Mouse (Mus musculus) ZHBTc4 (cell line): ENCODE data around the gene Ugt1a5.

Source experiments
- DNase-seq: peaks from one replicate; pipeline ENCODE4 v3.0.0-alpha.2; 2011; ENCODE audit warnings: low read depth, low spot score

The Ugt1a5 gene

DNA sequence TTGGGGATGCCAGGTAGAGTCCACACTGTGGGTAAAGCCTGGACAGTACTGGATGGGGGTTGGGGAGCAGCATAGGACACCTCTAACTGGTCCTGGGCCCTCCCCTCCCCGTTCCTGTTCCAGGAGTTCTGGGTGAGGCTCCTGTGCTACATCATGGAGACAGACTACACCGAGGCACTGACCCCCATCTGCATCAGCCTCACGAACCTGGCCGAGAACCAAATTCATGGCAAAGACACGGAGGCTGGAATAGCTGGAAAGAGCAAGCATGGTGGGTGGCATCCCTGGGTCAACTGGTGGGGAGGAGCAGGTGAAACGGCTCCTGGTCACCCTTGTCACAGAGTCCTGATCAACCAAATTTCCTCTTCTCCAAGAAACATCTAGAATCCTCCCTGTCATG, 73.0 kb downstream of the Ugt1a5 start:
- no peak for DNase-seq

DNA sequence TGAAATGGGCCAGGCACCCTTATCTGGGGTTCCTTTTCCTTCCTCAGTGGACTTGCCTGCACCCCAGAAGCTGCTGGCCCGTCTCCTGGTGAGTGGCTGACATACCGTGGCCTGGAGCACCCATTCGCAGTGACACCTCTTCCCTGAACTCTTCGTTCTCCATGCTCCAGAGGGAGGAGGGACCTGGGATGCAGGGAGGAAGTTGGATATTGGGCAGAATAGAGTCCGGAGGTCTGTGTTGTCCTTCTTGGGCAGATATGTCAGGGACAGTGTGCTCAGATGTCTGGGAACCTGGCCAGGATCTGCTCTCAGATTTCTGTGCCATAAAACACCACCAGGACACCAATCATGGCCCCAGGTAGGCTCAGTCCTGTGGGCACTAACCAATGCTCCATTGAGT, 74.3 kb downstream of the Ugt1a5 start:
- DNase-seq: no peak

DNA sequence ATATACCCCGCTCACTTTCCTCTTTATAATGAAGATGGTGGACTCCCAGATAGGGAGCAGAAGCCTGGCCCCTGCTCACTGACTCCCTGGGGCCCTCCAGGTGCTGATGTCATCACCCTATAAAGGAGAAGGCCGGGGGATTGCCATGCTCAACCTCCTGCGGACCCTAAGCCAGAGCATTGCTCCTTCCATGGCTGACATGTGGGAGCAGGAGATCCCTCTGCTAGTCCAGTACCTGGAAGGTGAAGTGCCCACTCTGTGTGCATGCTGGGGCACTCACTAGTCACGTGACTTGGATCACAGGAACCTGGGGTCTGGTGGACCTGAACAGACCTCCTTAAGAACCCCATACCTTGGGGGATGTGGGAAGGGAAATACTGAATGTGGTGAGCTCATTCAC, 74.8 kb downstream of the Ugt1a5 start:
- no peak for DNase-seq

DNA sequence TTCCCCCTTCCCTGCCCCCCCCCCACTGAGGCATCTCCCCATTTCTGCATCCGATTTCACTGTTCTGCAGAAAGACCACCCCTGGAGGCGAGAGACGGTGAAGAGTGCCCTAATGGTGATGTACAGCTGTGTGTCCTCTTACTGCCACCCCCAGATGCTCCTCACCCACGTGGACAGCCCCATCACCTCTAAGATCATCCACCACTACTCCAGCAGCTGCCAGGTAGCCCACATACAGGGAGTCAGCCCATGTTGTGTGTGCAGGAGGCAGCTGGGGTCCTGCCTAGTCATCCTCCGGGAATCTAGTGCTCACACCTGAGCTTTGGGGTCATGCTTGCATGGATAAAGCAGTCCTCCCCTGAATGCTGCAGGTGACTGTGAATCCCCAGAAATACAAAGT, 78.0 kb downstream of the Ugt1a5 start:
- DNase-seq: no peak

DNA sequence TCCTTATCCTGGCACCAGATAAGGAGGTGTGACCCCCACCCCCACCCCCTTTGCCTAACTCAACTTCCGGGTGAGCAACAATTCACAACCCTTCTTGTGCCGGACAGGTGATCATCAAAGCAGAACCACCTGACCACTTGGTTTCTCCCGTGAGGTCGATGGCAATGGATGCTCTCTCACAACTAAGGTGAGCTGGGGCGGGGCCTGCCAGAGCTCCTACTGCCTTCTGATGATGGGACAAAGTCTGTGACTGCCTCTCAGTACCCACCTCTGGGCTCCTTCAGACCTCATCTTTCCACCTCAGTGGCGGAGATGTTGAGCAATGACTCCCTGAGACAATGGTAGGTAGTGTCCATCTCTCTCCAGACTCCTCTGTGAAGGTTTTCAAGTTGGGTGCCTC, 80.1 kb downstream of the Ugt1a5 start:
- no peak for DNase-seq

DNA sequence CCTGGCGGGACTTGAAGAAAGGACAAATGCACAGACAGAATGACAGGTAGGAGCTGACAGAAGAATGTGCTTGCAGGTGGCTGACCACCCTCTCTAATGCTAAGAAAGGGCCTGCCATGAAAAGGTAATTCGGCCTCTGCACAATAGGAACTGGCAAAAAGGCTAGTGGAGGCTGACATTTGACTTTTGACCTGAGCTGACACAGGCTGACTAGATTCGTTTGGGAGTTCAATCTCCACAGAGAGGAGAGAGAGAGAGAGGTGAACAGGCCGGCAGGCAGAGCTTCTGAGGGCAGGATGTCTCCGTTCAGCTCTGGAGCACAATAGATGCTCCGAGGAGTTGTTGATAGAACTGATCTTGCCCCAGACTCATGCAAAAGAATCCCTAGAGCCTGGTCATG, 80.6 kb downstream of the Ugt1a5 start:
- DNase-seq: no peak

DNA sequence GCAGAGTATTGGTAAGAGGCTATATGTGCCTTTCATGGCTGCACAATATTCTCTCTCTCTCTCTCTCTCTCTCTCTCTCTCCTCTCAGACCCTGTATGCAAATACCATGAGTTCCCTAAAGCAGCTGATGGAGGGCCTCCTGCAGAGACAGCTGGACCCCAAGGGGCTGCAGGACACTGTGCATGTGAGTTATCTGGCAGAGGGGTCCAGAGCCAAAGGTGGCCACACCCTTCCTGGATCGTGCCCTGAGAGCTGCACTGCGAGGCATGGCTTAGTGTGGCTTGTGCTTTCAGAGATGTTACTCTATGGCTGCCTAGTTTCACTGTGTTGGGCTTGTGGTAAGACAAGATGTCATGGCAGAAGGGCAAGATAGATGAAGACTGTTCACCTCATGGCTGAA, 81.8 kb downstream of the Ugt1a5 start:
- DNase-seq: no peak

DNA sequence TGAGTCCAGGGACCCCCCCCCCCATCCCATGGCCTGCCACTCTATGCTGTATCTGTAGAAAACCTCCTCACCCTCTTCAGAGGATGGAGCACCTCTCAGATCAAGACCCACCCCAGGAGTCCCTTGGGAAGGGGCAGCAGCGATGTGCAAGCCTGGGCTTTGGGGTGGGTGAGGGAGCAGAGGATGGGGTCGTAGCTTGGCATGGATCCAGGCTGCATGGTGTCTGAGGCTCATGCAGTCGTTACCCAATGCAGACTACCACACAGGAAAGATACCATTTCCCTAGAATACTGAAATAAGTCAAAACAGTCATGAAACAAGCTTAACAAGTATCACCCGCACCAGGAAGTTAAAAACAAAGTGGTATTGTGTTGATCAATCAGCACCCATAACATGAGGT, 82.8 kb downstream of the Ugt1a5 start:
- DNase-seq: no peak

DNA sequence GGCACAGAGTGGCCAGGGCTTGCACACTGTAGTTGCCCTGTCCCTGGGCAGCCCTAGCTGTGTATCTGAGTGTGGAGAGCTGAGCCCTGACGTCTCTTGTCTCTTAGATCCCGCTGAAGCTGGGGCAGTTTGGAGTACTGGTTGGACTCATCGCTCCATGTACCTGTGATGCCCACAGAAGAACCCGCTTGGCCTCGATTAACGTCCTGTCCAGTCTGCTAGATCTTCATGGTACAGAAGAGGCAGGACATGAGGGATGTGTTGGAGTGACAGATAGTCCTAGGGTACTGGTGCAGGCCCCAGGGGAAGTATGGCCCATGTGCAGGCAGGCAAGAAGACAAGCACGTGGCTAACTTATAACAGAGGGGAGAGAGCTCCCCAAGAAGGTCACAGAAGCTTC, 83.8 kb downstream of the Ugt1a5 start:
- no peak for DNase-seq

DNA sequence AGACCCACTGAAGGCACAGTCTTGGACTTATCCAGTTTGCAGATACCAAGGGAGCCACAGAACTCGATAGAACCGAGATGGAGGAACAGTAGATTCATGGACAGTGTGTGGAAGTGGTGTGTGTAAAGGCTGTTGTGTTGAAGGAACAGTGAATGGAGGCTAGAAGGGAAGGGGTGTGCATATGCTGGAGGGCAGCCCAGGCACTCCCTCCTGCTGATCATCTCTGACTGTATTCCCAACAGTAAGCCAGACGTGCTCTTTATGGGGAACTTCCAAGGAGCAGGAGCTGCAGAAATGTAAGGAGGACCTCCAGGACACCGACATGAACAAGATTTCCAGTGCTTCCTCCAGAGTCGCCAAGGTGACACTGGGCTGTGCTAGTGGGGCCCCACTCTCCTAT, 84.2 kb downstream of the Ugt1a5 start:
- no peak for DNase-seq

DNA sequence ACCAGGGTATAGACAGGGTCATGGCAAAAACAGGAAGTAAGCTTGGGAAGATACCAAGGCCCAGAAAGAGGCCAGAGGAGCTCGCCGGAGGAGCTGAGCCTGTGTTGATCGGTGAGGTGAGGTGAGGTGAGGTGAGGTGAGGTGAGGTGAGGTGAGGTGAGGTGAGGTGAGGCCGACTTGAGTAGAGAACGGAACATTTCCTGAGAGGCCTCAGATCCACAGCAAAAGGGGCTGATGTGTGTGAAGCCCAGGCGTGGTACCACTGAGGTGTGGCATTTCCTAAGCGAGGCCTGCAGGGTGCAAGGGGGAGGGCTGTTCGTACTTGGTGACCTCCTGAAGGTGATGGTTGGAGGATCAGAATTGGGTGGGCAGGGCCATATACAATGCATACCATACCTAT, 87.3 kb downstream of the Ugt1a5 start:
- DNase-seq: no peak

DNA sequence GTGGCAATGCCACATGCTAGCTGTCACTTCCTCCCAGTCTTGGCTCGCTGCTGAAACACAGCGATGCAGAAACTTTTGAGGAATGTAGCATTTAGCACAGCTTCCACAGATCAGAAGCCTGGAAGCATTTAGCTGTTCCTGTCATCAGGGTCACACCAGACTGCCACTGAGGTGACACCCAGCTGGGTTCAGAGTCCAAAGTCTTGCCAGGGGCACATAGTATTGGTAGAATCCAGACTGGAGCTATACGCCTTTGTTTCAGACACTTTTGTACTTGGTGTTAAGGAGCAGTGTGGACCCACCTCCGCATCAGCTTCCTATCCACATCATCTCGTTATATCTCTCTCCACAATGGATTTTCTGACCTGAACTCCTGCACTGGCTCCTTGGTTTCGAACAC, 87.7 kb downstream of the Ugt1a5 start:
- no peak for DNase-seq

DNA sequence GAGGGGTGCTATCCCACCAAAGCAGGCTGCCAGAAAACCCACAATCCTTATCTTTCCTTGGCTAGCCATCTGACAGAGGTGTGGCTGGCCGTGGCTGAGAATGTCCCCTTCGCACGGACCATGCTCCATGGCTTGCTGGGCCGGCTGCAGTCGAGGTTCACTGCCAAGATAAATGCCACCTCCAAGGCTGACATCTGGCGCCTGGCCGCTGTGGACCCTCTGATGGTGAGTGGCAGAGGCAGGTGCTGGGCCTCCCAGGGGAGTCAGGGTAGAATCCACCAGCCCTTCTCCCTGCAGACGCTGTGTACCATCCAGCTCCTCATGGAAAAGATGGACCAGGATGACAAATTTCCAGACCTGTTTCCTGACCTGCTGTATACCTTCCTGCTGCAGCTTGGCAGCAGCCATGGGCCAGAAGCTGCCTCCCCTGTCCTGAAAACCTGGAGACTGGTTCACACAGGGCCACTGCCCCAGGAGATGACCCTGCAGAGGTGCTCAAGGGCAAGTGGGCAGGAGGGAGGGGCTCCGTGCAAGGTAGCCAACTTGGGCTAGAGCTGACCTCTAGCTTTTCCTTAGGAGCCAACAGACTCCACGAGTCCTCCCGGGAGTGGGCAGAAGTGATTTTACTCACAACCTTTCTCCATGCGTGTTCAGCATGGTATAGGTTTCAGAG, 89.1 kb downstream of the Ugt1a5 start:
- no peak for DNase-seq

DNA sequence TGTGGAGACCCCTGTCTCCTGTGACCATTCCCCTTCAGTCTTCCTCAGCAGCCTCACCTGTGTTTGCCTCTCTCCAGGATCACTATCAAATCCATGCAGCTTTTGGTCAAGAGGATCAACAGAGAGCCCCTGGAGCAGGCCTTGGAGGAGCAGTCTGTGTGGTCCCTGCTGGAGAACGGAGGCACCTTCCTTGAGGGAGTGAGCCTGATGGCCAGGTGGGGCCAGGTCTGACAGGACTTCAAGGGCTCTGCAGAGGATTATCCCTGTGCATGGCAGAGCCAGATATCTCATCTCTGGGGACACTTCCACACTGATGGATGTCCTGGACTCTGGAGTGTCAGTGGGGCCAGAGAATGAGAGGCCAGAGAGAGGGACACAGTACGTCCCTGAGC, 89.7 kb downstream of the Ugt1a5 start:
- DNase-seq: no peak

DNA sequence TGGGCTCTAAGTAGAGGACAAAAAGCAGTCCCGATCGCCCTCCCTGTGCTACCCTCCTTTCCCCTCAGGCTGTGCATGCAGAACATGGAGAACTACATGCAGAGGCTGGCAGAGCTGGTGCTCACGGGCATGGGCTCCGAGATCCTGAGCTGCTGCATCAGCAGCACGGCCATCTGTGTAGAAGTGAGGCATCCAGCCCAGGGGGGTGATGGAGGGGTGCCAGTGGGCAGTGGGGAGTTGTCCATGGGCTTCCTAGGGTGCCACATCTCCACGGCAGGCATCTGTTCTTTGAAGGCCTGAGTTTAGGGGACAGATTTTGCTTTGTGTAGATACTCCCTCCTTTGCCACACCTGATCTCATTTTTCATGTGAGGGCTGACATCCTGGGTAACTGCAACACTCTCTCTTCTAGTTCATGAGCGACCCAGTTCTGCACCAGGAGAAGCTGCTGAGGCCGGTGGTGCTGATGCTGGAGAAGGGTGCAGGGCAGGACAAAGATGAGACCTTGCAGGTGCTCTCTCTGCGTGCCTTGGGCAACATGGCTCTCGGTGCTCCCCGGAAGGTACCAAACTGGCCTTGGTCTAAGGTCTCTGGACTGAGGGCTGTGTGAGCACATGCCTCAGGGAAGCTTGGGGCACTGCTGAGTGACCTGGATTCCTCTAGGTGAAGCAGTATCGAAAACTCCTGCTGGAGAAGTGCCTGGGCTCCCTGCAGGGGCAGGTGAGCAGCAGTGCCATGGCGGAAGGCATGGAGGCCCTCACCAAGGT, 90.4 kb downstream of the Ugt1a5 start:
- DNase-seq: no peak

DNA sequence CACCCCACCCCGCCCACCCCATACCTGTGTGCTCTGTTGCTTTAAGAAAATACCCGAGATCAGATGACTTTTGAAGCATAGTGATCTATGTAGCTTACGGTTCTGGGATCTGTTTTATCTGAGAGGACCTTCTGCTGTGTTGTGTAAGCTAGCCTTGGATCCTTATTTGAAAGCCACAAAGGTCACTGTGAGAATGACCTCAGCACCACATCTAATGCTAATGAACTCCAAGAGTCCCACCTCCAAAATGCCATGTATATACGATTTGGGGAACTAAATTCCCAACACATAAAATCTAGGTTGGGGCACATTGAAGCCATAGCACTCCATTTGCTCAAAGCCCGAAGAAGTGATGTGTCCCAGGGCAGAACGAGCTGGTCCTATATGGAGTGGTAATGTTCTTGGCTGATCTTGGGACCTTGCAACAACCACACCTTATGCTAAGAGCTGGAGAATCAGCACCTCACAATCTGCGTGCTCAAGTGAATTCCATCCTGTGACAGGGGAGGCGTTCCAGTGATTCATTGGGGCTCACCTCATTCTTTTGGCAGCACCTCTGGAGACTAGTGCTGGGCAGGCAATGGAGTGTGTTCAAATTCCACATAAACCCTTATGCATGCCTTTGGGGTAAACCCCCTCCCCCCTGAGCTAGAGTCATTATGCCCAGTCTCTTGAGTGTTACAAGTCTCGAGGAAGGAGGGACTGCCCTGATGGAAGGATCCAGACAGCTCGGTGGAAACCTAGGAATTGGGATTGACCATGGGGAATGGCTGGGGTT, 91.3 kb downstream of the Ugt1a5 start:
- DNase-seq: peak; percentile 42

DNA sequence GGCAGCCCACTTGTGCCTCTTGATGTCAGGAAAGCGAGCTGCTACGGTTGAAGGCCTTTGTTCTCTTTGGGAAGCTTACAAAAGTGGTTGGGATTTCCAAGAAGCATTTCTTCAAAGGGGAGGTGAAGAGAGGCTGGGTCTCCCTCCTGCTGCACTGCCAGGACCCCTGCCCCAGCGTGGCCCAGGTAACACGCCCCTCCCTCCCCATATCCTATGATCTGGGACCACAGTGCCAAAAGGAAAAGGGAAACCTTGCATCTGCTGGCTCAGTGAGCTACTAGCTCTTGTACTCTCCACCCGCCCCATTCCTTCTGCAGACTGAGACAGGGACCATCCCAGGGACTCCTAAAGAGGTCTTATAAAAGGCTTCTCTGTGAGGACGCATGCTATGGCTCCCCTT, 91.9 kb downstream of the Ugt1a5 start:
- no peak for DNase-seq

DNA sequence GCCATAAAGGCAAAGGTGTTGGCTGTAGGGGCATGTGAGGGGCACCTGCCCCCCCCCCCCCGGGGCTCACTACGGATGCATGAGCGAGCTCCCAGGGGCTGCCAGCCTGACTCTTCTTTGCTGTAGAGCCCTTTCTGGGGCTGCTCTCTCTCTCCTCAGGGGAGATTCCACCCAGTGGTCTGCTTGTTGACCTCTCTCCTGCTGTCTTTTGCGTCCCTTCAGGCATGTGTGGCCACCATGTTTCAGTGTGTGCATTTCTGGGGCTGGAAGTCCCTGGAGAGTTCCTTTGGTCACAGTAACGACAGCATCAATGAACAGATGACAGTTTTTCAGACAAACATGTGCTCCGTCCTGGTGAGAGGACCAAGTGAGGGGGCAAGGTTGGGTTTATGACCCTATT, 92.5 kb downstream of the Ugt1a5 start:
- DNase-seq: no peak

DNA sequence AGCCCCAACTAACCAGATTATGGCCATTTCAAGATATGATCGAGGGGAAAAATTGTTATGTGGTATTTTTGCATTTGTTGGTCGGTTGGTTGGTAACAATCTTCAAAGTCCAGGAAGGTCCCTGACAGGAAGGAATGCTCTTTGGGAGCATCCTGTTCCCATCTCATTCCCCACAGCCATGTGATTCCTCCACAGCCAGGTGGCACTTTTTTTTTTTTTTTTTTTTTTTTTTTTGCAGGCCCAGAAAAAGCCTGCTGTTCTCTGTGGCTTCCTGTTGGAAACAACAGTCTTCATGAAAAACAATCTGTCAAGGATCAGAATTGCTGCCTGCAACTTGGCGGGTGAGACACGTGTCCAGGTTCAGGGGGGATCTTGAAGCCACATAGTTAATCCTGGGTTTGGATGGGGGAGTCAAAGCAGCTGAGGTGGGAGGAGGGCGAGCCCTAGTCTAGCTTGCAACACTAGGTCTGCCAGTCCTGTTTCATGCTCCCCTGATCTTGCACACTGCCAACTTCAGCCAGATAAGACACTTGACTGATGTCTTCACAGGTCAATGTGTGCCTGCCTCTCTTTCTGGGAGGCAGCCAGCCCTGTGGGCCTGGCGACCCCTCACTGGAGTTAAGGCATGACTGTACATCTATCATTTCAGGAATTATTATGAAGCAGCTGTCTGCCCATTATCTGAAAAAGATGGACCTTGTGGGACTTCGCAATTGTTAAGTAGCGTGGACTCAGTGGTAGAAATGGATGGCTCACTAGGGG, 93.2 kb downstream of the Ugt1a5 start:
- no peak for DNase-seq

DNA sequence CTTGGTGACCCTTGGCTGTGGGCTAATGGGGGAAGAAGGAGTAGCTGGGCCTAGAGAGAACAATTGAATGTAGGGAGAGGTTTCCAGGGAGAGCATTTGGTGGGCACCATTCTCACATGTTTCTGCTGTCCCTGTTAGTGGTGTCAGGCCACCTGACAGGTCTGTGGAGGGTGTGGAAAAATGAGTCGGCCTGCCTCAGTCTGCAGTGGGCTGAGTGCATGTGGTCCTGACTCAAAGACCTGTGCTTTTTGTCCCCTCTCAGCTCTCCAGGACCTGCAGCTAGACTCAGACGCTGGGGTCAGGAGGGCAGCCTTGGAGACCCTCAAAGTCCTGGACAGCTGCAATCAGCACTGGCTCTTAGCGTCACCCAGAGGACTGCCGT, 93.8 kb downstream of the Ugt1a5 start:
- DNase-seq: no peak

DNA sequence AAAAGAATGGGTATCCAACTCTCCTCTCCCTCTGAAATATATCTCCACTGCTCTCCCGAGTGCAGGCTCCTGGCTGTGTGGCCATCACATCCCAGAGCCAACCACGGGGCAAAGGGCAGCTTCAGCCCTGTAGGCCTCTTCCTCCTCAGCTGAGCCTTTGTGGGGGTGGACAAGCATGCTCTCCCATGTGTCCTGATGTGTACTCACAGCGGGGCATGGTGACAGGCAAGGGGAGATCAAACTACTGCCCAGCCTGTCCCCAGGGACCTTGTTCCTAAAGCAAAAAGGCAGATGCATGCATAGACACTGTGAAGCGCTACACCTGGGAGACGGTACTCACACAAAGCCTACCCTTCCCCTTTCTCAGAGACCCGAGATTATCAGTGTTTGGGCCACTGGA, 94.3 kb downstream of the Ugt1a5 start:
- DNase-seq: no peak
